Comparison of ENCODE assay signal across 7 mouse cellular contexts in genomic region chr10:69533505-69534388, GRCm38 (mm10).
DNase-seq lines count a peak whose midpoint lies in the region; TF ChIP-seq lines count a peak whose summit lies in the region.

No protein-coding gene starts in this region.

- no peak for TF ChIP-seq POLR2A in myocyte (IDR thresholded peaks at IDR 0.05; ENCODE audit: insufficient read length, low read depth)

- H3K4me2 ChIP-seq in myocyte (ENCODE audit: low read depth): peak overlapping the region; percentile 56

- H3K4me3 ChIP-seq in myocyte: peak overlapping the region; percentile 31

- H3K27me3 ChIP-seq in myocyte (ENCODE audit: control insufficient read depth, insufficient read depth, insufficient read length): no peaks in the 10 kb centered on the region

- DNase-seq in brain, embryonic 18.5 days (ENCODE audit: low read depth, low spot score): peak; percentile 55
- peak; percentile 70 for DNase-seq in embryo, embryonic 9.5 days (ENCODE audit: extremely low spot score)
- DNase-seq in gastrocnemius, postnatal 4 days (ENCODE audit: low spot score in 2 of 2): peak; percentile 21 to 57
- DNase-seq in kidney, adult 18-20 months: peak; percentile 72
- DNase-seq in left cerebral cortex, postnatal 4 days: peak; percentile 26
- DNase-seq in yolk sac, embryonic 10.5 days (ENCODE audit: low spot score): peak; percentile 67

- H3K79me2 ChIP-seq in myocyte (ENCODE audit: control insufficient read depth, insufficient read depth): no peaks in the 10 kb centered on the region

- no peaks in the 10 kb centered on the region for H3K36me3 ChIP-seq in myocyte (ENCODE audit: control insufficient read depth, insufficient read depth)

- intact Hi-C loops in left cerebral cortex, postnatal 4 days (cut with DNase I): loop anchor here (5.0 to 10.0 kb wide), 2 partner anchors 81 to 121 kb away; no protein-coding TSS in a partner anchor

- H3ac ChIP-seq in myocyte (ENCODE audit: control insufficient read depth, insufficient read length): no peak overlapping the region

TF ChIP-seq in myocyte, 11 proteins besides CTCF, POLR2A, EP300 and RAD21:
- TF ChIP-seq POLR2AphosphoS2 (IDR thresholded peaks at IDR 0.05; ENCODE audit: insufficient read length, low read depth) (no peak), SRF (IDR thresholded peaks at IDR 0.05; ENCODE audit: control insufficient read depth, insufficient read length, low read depth) (no peak), USF1 (IDR thresholded peaks at IDR 0.05; ENCODE audit: low read depth) (no peak), E2F4 (IDR thresholded peaks at IDR 0.05; ENCODE audit: insufficient read depth) (no peak), CEBPB (IDR thresholded peaks at IDR 0.05; ENCODE audit: insufficient read depth, poor library complexity, severe bottlenecking) (no peak), REST (IDR thresholded peaks at IDR 0.05; ENCODE audit: insufficient read depth, insufficient read length) (no peak), TCF12 (IDR thresholded peaks at IDR 0.05; ENCODE audit: insufficient read depth, poor library complexity, severe bottlenecking) (no peak), MYOD1 (IDR thresholded peaks at IDR 0.05; ENCODE audit: control insufficient read depth in 1 of 3, insufficient read length in 2 of 3, low read depth in 2 of 3) (no peak), TCF3 (IDR thresholded peaks at IDR 0.05; ENCODE audit: insufficient read length, low read depth) (no peak)

Comparison
In these comparisons a context has a peak if more than half of its experiments do, and no peak if none do; other contexts are left out.
1. Peak in every context shown above with its lines: DNase-seq and H3K4me3 ChIP-seq.